Mouse (Mus musculus): ENCODE measurements at regions not wholly inside any gene's neighbourhood (a gene's known extent, or its start where the extent isn't known, plus 50 kb on each side); places are given as distances from the start of the nearest gene placed in this dataset.

- no peak for TF ChIP-seq CTCF (IDR thresholded peaks at IDR 0.05; ENCODE audit: extremely low read depth, insufficient read depth, low read length)
- TF ChIP-seq POLR2A (IDR thresholded peaks at IDR 0.05; ENCODE audit: extremely low read depth, insufficient read depth, low read length), result no peak
Measured at GRCm38 (mm10) chr13:107575025-107575424, 469.2 kb upstream of the Smim15 start.

Data from cortical plate, adult 2 months (tissue).